Mouse (Mus musculus): ENCODE measurements around the gene Olfr1130.
"Not testable (repeated sequence)": the region's sequence is repeated elsewhere in the genome, so short reads cannot be mapped to it uniquely, and the experiment has no call there.

The Olfr1130 gene

GRCm38 (mm10) chr2:87605912-87606311, at the start of gene Olfr1130:
Olfr1130 (plus strand) TSS chr2:87606212.
- not testable (repeated sequence) for DNase-seq (ENCODE audit: low spot score)

- not testable (repeated sequence) for DNase-seq (ENCODE audit: low spot score)
Measured at GRCm38 (mm10) chr2:87573602-87574001, 32.4 kb upstream of the Olfr1130 start, which contains the start of gene Olfr1129. Olfr1129 (plus strand) TSS chr2:87573902.

GRCm38 (mm10) chr2:87626804-87627203, 20.8 kb downstream of the Olfr1130 start, which contains the start of gene Olfr1131:
Olfr1131 (plus strand) TSS chr2:87627104.
- no peak for DNase-seq (ENCODE audit: low spot score)

- no peak for DNase-seq (ENCODE audit: low spot score)
Measured at GRCm38 (mm10) chr2:87637435-87637834, 31.4 kb downstream of the Olfr1130 start, which contains the start of gene Olfr1132. Olfr1132 (minus strand) TSS chr2:87637535.

GRCm38 (mm10) chr2:87642441-87642840, 36.4 kb downstream of the Olfr1130 start:
- DNase-seq (ENCODE audit: low spot score), result no peak

GRCm38 (mm10) chr2:87647274-87647673, 41.3 kb downstream of the Olfr1130 start, which contains the start of gene Olfr1133:
Olfr1133 (minus strand) TSS chr2:87647374.
- DNase-seq (ENCODE audit: low spot score), result no peak

- DNase-seq (ENCODE audit: low spot score), result no peak
Measured at GRCm38 (mm10) chr2:87658360-87658759, 52.3 kb downstream of the Olfr1130 start, which contains the start of gene Olfr1134. Olfr1134 (minus strand) TSS chr2:87658460.
